Mouse (Mus musculus) testis, postnatal 10 days (tissue): ENCODE results near the gene Dlgap1.
A peak's percentile ranks its signal among the peaks of the same experiment; 100 is the strongest.

Experiments used
- DNase-seq: peaks from one replicate; pipeline ENCODE4 v3.0.0; 2021; ENCODE audit warnings: low spot score

Dlgap1 gene

DNA sequence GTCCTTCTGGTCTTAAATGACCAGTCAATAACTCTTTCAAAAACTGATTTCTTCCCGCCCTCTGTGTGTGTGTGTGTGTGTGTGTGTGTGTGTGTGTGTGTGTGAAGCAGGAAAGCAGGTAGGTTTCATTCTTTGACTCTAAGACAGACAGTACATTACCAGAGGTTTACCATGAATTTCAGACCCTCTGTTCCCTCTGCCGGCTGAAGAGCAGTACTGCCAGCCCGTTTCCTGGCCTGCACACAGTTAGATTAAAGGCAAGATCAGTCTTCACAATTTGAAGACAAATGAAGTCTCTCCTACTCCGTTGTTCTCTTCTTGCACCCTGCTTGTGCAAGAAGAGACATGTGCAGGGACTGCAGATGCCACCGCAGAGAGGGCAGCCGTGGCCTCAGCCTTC, 373.0 kb downstream of the Dlgap1 start:
- no peak for DNase-seq

DNA sequence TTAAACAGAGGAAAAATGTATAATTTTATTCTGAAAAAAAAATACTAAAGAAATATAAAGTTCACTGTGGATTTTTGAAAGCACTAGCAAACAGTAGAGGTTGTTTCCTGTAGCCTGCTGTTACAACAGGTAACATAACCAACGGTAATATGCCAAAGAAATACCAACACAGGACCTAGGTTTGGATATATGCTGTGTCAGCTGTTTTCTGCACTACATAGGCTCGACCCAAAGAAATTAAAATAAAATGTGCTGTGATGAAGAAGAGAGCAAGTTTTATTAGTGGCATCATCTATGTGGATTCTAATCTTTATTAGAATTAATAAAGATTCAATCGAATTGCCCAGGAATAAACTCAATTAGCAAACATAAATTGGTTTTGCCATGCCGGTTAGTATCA, 378.5 kb downstream of the Dlgap1 start:
- no peak for DNase-seq

DNA sequence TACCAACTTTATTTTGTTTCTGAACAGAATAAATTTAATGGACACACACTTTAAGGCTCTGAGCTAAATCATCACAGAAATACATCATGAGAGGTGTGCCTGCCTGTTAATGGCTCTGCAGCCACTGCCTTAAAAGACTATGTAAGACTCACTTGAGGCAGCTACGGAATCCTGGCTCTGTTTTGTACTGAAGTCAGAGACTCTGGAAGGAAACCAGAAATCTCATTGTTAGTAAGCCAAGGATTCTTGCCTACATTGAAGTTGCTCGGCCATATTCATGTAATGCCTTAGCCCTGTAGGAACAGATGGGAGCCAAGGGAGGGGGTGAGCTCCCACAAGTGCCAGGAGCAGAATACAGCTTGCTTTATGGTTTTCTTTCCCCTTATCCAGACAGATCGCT, 394.7 kb downstream of the Dlgap1 start:
- no peak for DNase-seq

DNA sequence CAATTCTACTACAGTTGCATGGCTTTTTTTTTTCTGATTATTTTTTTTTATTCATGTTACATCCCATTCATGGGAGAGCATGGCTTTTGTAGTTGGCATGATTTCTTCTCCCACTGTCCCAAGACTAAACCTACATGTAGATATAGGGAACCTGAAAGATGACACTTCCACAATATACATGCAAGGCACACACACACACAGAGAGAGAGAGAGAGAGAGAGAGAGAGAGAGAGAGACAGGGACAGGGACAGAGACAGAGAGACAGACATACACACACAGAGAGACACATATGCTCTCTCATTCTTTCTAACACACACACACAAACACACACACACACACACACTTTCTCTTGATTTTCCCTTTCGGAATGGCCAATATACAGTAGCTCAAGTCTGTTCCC, 395.1 kb downstream of the Dlgap1 start:
- no peak for DNase-seq

DNA sequence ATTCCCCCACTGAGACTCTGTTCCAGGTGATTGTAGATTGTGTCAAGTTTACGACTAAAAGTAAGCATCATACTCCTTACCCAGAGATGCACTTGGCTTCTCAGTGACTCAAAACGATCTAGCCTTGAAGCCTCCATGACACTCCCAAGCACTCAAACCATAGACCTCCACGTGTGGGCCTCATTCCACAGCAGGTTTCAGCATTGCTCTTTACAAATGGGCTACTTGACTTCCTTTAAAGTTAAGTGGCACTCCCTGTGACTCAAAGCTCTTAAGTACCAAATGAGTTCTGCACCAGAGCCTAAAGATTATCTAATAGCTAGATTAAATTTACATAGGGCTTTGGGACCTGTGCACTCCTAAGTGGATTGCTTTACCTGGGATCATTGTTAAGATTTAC, 400.3 kb downstream of the Dlgap1 start:
- DNase-seq: no peak

DNA sequence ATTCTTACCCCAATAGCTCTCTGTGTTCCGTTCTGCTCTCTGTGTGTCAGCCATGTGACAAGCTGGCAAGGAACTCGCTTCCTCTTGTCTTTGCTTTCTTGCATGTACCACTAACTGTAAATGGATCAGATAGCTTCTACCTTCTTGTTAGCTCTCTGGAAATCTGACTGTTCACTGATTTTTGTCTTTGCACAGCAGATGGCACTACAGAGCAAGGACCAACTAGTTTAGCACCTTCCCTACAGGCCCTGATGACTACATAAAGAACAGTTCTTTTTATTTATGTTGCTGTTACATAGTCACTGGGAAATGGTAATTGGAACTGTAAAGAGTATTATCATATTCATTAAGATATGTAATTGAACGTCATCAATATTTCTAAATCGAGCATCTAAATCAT, 408.1 kb downstream of the Dlgap1 start:
- DNase-seq: no peak

DNA sequence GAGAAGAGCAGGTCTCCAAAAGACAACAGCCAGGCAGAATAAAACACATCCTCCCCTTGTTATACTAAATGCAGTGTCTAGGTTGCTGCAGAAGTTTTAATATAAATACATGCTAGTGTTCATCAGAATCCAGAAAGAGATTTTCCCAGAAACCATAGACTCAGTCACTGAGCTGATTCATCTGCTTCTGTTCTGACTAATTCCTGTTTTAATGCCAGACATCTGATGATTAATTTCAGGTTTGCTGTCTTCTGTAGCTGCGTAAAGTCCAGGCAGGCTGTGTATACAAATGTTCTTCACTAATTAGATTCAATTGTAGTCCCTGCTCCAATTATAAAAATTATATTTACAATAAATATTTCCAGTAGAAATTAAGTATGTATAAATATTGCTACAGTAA, 419.6 kb downstream of the Dlgap1 start:
- DNase-seq: no peak

DNA sequence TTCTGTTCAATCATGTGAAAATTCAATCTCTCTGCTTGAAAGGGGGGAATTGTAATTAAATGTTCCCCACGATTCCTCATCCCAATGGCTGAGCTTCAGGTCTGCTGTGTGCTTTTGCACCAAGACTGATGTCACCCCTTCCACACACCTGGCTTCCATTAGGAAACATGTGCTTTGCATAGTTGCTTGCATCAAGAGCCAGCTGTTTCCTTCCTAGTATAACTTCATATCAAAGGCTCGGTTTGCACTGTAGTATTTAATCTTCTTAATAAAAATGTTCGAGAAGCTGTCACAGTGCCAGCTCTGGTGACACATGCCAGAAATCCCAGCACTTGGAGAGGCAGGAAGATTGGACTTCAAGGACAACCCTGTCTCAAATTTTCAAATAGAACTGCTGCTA, 428.3 kb downstream of the Dlgap1 start:
- DNase-seq: peak; percentile 55

DNA sequence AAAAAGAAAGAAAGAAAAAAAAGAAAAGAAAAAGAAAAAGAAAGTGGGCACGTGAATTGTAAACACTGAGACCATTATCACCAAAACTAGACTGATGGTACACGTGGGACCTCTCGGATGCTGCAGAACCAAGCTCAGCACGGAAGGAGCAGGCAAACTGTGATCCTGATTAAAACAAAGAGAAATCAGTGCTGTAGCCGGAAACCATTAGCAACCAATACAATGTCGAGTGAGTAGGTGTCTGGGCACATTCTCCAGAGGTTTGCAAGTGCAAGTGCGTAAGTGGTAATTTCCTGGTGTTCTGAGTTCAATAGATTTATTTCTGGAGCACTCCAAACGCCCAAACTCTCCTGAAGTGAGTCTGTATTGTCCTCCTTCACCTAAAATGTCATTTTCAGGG, 428.8 kb downstream of the Dlgap1 start:
- DNase-seq: no peak

DNA sequence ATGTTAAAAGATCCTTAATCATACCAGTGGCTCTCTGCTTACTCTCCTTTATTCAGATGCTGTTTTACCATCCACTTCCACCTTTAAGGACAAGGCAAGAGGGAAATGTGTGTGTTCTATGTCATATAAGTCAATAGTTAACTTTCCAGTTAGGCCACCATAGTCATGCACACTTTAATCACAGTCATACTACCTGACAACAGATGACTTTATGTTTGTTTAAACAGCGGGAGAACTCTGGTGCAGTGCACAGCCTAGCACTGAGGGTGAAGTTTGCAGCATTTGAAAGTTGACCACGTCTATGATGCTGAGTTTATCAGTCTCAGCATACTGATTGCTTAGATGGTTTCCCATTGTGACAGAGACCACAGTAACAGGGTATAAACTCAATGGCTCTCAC, 433.0 kb downstream of the Dlgap1 start:
- DNase-seq: no peak

DNA sequence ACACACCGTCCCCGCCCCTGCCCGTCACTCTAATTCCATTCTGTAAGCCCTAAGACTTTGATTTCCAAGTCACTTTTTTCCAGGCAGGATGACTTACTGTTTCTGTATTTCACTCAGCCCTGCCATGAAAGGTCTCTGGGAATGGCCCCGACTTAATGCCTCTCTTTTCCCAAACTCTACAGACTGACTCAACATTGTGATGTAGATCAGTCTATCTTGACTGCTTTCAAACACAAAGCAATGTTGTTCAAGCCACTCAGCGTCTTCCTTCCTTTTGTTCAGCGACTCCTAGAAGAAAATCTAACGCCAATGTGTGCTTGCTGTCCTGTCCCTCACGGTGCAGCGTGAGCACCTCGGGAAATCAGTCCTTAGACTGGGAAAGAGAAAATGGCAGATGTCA, 434.9 kb downstream of the Dlgap1 start:
- no peak for DNase-seq

DNA sequence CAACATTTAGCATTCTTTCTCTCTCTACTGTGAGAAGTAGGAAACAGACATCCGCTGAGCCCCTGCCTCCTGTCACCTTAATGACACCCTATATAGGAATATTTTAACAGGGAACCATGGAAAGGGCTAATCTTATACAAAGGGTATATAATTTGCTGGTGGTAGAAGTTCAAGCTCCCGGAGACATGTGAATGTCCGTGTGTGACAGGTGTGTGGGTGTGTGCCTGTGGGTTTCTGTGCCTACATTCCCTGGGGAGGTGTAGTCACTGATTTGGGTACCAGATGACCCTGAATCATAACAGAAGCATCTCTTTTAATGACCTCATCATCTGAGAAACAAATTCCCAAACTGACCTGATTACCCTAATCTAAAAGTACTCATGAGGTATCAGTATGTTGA, 445.3 kb downstream of the Dlgap1 start:
- DNase-seq: no peak

DNA sequence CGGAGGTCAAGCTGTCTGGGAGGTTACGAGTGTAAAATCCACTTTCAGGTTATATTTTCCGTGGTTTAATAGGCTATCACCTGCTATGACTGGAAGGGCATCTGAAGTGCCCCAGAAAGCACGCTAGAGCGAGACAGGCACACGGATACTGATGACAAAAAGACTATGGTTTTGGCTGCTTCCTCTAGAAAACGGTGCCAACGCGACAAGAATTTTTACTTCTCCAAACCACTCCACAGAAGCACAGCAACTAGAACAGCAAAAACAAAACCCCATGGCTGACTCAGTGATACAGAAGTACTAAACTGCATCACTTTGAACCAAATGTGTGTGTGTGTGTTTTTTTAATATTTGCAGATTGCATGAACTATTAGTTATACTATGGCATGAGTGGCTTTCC, 459.0 kb downstream of the Dlgap1 start:
- no peak for DNase-seq

DNA sequence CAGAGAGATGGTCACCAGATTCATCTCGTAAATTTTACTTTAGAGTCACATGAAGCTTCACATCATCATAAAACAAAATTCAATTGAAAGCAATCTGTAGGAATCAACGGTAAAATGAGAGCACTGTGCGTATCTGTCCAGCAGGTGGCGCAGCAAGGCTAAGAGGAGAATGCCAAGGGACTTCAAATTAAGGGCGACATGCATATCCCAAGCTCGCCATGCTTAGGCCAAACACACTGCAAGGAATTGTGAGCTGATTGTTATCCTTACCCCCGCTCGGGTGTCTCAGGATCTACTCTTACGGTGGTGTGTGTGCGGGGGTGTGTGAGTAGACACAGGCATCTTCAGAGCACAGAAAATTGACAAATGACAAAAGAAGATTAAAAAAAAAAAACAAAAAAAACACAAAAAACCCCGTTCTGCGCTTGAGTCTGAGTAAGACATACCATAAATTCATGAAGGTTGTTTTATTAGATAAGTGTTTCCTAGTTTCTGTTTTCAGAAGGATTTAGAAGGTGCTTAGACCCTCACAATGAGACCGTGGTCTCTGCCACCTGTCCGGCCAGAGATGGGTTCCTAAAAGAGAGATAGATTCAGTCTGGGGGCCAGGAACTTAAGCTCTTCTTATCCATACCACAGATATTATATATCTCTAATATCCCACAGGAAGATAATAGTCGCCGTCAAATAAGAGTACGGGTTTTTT, 461.0 kb downstream of the Dlgap1 start:
- DNase-seq: peak; percentile 86

DNA sequence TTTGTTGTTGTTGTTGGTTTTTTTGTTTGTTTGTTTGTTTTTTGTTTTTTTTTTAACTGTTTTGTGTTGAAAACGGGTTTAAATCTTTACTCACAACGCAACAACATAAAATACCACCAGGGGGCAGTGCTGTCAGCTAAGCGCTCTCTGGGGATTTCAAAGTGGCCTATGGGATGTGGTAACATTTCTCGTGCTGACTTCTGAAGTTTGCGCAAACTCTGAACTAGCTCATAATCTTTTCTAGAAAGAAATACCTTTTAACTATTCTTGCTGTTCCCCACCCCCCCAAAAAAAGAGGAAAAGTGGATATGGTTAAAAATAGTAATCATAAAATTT, 461.5 kb downstream of the Dlgap1 start:
- peak; percentile 71 for DNase-seq

DNA sequence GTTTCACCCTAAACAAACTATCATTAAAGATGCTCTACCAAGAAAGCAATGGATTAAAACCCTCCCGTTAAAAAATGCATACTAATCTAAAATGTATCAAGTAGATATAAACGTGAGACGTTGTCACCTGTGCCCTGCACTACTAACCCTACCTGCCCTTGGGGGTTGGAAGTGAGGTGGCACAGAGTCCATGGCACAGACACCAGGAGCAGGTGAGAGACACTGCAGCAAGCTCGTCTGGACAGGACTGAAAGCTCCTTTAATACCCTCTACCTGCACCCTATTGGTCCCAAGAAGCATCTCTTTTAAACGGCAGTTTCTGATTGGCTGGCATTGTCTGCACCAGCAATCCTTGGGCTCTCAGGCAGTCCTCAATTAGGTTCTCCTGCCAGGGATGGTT, 464.0 kb downstream of the Dlgap1 start:
- DNase-seq: no peak

DNA sequence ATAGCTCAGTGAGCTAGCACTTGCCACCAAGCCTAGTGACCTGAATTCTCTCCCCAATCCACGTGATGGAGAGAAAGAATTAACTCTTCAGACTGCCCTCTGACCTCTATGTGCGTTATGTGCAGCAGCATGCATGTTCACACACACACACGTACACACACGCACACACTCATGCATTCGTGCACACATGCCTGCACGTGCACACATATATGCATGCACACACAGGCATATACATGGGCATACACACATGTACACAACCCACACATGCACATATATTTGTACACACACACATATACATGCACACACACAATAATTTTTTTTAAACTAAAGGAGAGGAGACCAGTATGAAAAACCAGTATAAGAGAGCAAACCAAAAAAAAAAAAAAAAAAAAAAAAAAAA, 465.7 kb downstream of the Dlgap1 start:
- no peak for DNase-seq

DNA sequence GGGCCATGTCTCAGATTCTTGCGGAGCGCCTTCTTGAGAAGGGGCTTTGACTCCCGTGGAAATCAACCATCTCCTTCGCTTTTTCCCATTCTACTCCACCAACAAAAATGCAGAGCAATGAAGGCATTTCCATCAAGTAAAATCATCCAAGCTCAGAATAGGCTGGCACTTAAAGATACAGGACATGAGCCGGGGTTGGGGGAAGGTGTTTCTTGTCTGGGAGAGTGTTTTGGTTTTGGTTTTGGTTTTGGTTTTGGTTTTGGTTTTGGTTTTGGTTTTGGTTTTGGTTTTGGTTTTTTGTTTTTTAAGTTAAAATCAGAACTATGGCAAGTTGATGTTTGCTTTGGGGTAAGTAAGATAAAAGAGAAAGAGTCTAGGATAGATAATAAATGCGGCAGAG, 466.7 kb downstream of the Dlgap1 start:
- DNase-seq: no peak

DNA sequence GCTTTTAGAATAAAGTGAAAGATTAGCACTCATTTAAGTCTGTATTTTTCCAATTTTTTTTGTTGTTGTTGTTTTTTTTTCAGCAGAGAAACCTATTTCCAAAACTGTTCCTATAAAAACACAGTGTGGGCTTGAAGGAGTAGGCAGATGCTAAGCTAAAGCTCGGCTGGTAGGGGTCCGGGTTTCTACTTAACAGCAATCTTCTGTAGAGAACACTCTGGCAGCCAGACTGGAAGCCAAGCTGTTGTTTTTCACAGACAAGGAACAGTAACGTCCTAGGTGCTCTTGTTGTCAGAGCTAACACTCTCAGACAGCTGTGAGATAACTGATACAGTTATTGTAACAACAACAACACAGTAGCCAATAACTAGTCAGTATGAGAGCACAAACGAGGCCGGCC, 468.4 kb downstream of the Dlgap1 start:
- DNase-seq: no peak

DNA sequence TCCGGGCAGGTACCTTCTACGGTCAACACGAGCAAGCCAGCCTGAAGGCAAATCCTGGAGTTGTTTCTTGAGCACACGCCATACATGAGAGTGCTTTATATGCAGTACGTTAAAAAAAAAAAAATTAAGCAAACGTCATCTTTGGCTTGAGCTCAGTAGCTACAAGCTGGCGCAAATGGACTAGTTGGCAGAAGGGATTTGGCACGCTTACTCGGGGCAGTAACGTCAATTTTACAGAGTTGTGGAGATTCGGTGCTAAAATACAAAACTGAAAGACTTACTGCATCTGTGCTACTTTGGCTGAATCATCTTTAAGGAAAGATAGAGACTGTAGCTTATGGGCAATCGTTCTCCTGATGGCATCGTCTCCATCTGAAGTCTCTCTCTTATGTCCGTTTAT, 474.1 kb downstream of the Dlgap1 start:
- DNase-seq: no peak

DNA sequence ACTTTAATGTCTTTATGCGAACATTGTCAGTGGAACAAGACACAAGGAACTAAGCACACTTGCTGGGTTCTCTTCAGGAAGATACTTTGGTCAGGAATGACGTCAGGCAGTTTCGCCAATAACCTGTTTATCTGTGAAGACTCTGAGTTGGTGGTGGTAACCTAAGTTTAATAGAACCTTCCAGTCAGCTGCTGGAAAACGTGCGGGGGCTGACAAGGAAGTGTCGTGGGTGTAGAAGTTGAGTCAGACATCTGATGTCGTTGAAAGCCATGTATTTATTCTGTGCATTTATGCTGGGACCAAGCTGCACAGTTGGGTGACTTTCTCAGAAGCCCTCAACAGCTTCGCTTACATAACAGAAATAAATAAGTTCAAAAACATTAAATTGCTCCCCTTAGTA, 477.6 kb downstream of the Dlgap1 start:
- no peak for DNase-seq

DNA sequence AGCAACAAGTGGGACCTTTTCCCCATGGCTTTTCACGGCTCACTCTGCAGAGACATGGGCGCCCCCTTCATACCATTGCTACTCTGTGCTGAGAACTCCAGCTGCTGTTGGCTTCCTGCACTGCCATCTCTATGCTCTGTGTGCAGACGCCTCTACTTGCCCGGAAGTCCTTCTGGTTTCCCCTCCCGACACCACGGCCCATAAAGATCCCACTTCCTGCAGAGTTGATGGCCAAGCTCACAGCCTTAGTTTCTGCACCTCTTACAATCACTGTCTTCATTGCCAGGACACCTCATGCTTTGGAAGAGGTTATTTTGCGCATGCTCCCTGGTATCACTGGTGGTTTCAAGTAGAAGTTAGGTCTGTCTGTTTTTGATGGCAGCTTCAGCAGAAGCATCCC, 486.2 kb downstream of the Dlgap1 start:
- no peak for DNase-seq

DNA sequence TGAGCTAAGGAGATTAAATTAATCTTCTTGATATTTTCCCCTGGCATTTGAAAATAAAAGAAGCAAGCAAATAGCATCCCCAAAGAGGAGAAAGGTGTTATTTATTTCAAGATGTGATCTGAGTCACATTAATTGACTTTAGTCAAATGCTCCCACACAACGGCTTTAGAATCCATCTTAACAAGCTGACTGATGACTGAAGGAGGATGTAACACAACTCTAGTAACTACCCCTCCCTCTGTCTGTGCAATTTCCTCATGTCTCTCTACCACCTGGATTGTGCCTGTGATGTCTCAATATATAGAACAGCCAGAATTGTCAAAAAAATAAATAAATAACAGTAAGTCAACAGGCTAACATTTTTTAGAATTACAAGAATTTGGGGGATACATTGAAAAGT, 488.2 kb downstream of the Dlgap1 start:
- no peak for DNase-seq

DNA sequence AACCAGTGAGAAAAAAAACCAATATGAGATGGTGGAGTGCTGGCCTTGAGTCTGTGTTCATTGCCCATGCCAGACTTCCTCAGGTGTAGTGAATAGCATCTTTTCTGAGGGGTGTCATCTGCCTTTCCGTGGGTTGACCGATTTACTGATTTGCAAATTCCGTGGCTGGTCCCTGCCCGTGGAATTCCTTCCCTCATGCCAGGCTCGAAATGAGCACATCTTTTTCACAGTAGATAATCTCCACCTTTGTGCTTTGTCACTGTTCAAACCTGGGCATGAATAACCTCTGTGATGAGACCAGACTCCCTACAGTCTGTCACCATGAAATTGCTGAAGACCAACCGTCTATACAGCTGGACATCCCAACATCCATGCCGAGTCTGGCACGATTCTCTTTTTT, 493.4 kb downstream of the Dlgap1 start:
- no peak for DNase-seq
